Mouse (Mus musculus) brain, adult 2 months (tissue): ENCODE data around the gene Bnip3.
A peak's percentile ranks its signal among the peaks of the same experiment; 100 is the strongest.

Experiments used
- DNase-seq: peaks from one replicate; pipeline ENCODE4 v3.0.0; 2011; ENCODE audit warnings: low read depth, low spot score

Gene Bnip3

GRCm38 (mm10) chr7:138845544-138846391, 63.6 kb downstream of the Bnip3 start, which contains the start of the genes Ppp2r2d and Mapk1ip1:
TSS of gene Ppp2r2d (plus strand) at chr7:138846079.
TSS of gene Mapk1ip1 (minus strand) at chr7:138846273.
- peak; percentile 98 for DNase-seq

GRCm38 (mm10) chr7:138845111-138845510, 64.2 kb downstream of the Bnip3 start:
- DNase-seq = no peak

- no peak for DNase-seq
Observed at GRCm38 (mm10) chr7:138843421-138843820, 65.9 kb downstream of the Bnip3 start.

- DNase-seq = peak; percentile 45
Observed at GRCm38 (mm10) chr7:138841436-138842151, 67.7 kb downstream of the Bnip3 start.
